Mouse (Mus musculus): Measurements from ENCODE around the gene Pcsk6.

GRCm38 (mm10) chr7:66028766-66029512 lies 167.4 kb downstream of the Pcsk6 start:
- TF ChIP-seq EP300 (IDR thresholded peaks at IDR 0.05; ENCODE audit: low read depth in 1 of 2, low read length in 2 of 2) (no peak), MAZ (IDR thresholded peaks at IDR 0.05; ENCODE audit: low read depth, low read length) (no peak), CTCF (IDR thresholded peaks at IDR 0.05 in 2 of 3, conservative IDR thresholded peaks at IDR 0.05 in 1 of 3; ENCODE audit: control insufficient read depth in 1 of 3, insufficient read depth in 1 of 3, low read depth in 2 of 3, low read length in 3 of 3, poor library complexity in 1 of 3, severe bottlenecking in 1 of 3) (no peak), JUND (IDR thresholded peaks at IDR 0.05; ENCODE audit: low read depth, low read length) (no peak), RAD21 (IDR thresholded peaks at IDR 0.05; ENCODE audit: low read depth, low read length) (no peak), MAX (IDR thresholded peaks at IDR 0.05; ENCODE audit: low read length) (no peak), E2F4 (IDR thresholded peaks at IDR 0.05; ENCODE audit: borderline replicate concordance, low read depth, low read length) (no peak)
